Mouse (Mus musculus): Measurements from ENCODE around the gene Inpp1. TPM values are rescaled to one million over a fixed set of nuclear protein-coding genes. Genes with fewer than 3 reads are reported as not detected.
A peak's percentile ranks its signal among the peaks of the same experiment; 100 is the strongest.

Inpp1 gene
- polyA plus RNA-seq, 1 experiment from 2014 or later: 14.4 TPM

GRCm38 (mm10) chr1:52792701-52793100 lies 24.8 kb downstream of the Inpp1 start:
- H3K4me3 ChIP-seq (ENCODE audit: control insufficient read depth in 1 of 2, insufficient read depth in 1 of 2, low read depth in 1 of 2, low read length in 2 of 2): no peak overlapping the region
- no peak overlapping the region for H3K9ac ChIP-seq (ENCODE audit: low read length)
- no peak for ATAC-seq (ENCODE audit: insufficient number of reproducible peaks, insufficient read depth, low FRiP score, low read depth)
- no peak overlapping the region for H3K27ac ChIP-seq (replicated peaks in 1 of 2; ENCODE audit: control insufficient read depth in 1 of 2, insufficient read depth in 1 of 2, low read depth in 2 of 2, low read length in 2 of 2)
- H3K4me1 ChIP-seq (ENCODE audit: control insufficient read depth in 2 of 2, insufficient read depth in 2 of 2, low read length in 2 of 2): peaks cover 0 to 2% of the 10 kb centered on the region in 2 experiments; a peak in 3 of 4 replicates
- H3K4me2 ChIP-seq (ENCODE audit: low read length): no peak overlapping the region
- H3K36me3 ChIP-seq (ENCODE audit: control insufficient read depth, insufficient read depth, low read length): peaks cover 51% of the 10 kb centered on the region
- no peaks in the 10 kb centered on the region for H3K9me3 ChIP-seq (ENCODE audit: control insufficient read depth, low read length)
- no peaks in the 10 kb centered on the region for H3K27me3 ChIP-seq (ENCODE audit: control insufficient read depth, insufficient read depth, low read length)

GRCm38 (mm10) chr1:52787254-52787653 lies 30.2 kb downstream of the Inpp1 start:
- ATAC-seq (ENCODE audit: insufficient number of reproducible peaks, insufficient read depth, low FRiP score, low read depth): no peak
- 97% methylated on average over 1 of the region's 1 CpGs for WGBS
- no peaks in the 10 kb centered on the region for H3K9me3 ChIP-seq (ENCODE audit: control insufficient read depth, low read length)

GRCm38 (mm10) chr1:52765176-52766111 lies 52.0 kb downstream of the Inpp1 start:
- H3K9ac ChIP-seq (ENCODE audit: low read length): no peak overlapping the region
- no peaks in the 10 kb centered on the region for H3K36me3 ChIP-seq (ENCODE audit: control insufficient read depth, insufficient read depth, low read length)
- no peak overlapping the region for H3K27ac ChIP-seq (replicated peaks in 1 of 2; ENCODE audit: control insufficient read depth in 1 of 2, insufficient read depth in 1 of 2, low read depth in 2 of 2, low read length in 2 of 2)
- ATAC-seq (ENCODE audit: insufficient number of reproducible peaks, insufficient read depth, low FRiP score, low read depth): no peak
- peaks cover 0 to 3% of the 10 kb centered on the region in 2 experiments; a peak in 1 of 4 replicates for H3K4me1 ChIP-seq (ENCODE audit: control insufficient read depth in 2 of 2, insufficient read depth in 2 of 2, low read length in 2 of 2)
- H3K27me3 ChIP-seq (ENCODE audit: control insufficient read depth, insufficient read depth, low read length): no peaks in the 10 kb centered on the region
- H3K4me2 ChIP-seq (ENCODE audit: low read length): no peak overlapping the region
- H3K4me3 ChIP-seq (ENCODE audit: control insufficient read depth in 1 of 2, insufficient read depth in 1 of 2, low read depth in 1 of 2, low read length in 2 of 2): no peak overlapping the region
- no peaks in the 10 kb centered on the region for H3K9me3 ChIP-seq (ENCODE audit: control insufficient read depth, low read length)
- WGBS: 59% methylated on average over 7 of the region's 7 CpGs

More at GRCm38 (mm10) chr1:52787254-52787653, 30.2 kb downstream of the Inpp1 start:
- H3K27me3 ChIP-seq (ENCODE audit: control insufficient read depth, insufficient read depth, low read length): no peaks in the 10 kb centered on the region
- no peak overlapping the region for H3K4me2 ChIP-seq (ENCODE audit: low read length)
- no peaks in the 10 kb centered on the region for H3K4me1 ChIP-seq (ENCODE audit: control insufficient read depth in 2 of 2, insufficient read depth in 2 of 2, low read length in 2 of 2)
- no peak overlapping the region for H3K4me3 ChIP-seq (ENCODE audit: control insufficient read depth in 1 of 2, insufficient read depth in 1 of 2, low read depth in 1 of 2, low read length in 2 of 2)
- no peak overlapping the region for H3K9ac ChIP-seq (ENCODE audit: low read length)
- H3K36me3 ChIP-seq (ENCODE audit: control insufficient read depth, insufficient read depth, low read length): peaks cover 36% of the 10 kb centered on the region
- H3K27ac ChIP-seq (replicated peaks in 1 of 2; ENCODE audit: control insufficient read depth in 1 of 2, insufficient read depth in 1 of 2, low read depth in 2 of 2, low read length in 2 of 2): no peak overlapping the region

DNA sequence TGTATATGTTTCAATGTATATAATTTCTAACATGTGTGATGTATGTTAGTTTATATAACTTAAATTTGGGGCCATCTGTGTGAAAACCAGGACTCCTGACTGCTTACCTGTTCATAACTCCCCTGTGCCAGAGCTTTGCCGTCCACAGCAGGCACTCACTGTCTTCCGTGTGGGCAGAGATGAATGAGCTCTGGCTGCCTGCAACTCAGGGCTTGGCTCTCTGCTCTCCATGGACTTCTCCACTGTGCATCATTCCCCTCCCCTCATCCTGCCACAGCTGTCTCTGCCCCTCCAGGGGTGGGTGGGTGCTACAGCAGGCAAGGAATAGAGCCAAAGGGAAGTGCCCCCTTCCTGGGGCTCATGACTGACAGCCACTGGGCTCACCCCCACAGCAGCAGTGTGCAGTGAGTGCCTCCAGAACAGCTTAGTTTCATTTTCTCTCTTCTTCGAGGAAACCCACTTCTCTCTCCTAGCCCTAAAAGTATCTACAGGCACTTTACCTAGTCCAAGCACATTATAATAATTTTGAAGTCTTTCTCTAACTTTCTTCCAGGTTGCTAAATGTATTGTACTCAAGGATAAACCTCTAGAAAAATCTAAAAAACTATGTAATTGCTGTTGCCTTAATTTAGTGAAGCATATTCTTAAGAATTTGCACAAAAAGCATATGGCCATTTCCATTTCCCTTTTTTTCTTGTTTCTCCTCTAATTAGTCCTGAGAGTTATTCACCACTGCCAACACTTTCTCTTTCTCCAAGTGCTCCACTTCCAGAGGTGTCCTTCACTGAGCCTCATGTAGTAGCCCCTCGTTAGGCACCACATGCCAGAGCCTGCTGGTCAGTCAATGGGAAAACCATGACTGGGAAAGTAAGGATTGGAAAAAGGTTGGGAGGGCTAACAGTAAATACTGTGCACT lies 53.3 kb downstream of the Inpp1 start:
- Histone ChIP-seq H3K27ac (replicated peaks in 1 of 2; ENCODE audit: control insufficient read depth in 1 of 2, insufficient read depth in 1 of 2, low read depth in 2 of 2, low read length in 2 of 2) (no peak overlapping the region), H3K4me2 (ENCODE audit: low read length) (0 out of 2 replicates have a peak overlapping the region, but pooled peaks have one; percentile 27), H3K4me3 (ENCODE audit: control insufficient read depth in 1 of 2, insufficient read depth in 1 of 2, low read depth in 1 of 2, low read length in 2 of 2) (no peak overlapping the region), H3K4me1 (ENCODE audit: control insufficient read depth in 2 of 2, insufficient read depth in 2 of 2, low read length in 2 of 2) (peaks cover 0 to 3% of the 10 kb centered on the region in 2 experiments; a peak in 1 of 4 replicates), H3K9me3 (ENCODE audit: control insufficient read depth, low read length) (no peaks in the 10 kb centered on the region), H3K27me3 (ENCODE audit: control insufficient read depth, insufficient read depth, low read length) (no peaks in the 10 kb centered on the region), H3K36me3 (ENCODE audit: control insufficient read depth, insufficient read depth, low read length) (no peaks in the 10 kb centered on the region), H3K9ac (ENCODE audit: low read length) (no peak overlapping the region; the same call in 1 of the 2 replicates)
- 47% methylated on average over 4 of the region's 4 CpGs for WGBS
- no peak for ATAC-seq (ENCODE audit: insufficient number of reproducible peaks, insufficient read depth, low FRiP score, low read depth)

- H3K27ac ChIP-seq (replicated peaks in 1 of 2; ENCODE audit: control insufficient read depth in 1 of 2, insufficient read depth in 1 of 2, low read depth in 2 of 2, low read length in 2 of 2): no peak overlapping the region
- no peak for ATAC-seq (ENCODE audit: insufficient number of reproducible peaks, insufficient read depth, low FRiP score, low read depth)
- no peak overlapping the region for H3K9ac ChIP-seq (ENCODE audit: low read length)
- no peak overlapping the region for H3K4me2 ChIP-seq (ENCODE audit: low read length)
- 76% methylated on average over 1 of the region's 1 CpGs for WGBS
- peaks cover 0 to 2% of the 10 kb centered on the region in 2 experiments; a peak in 1 of 4 replicates for H3K4me1 ChIP-seq (ENCODE audit: control insufficient read depth in 2 of 2, insufficient read depth in 2 of 2, low read length in 2 of 2)
- H3K9me3 ChIP-seq (ENCODE audit: control insufficient read depth, low read length): no peaks in the 10 kb centered on the region
- H3K4me3 ChIP-seq (ENCODE audit: control insufficient read depth in 1 of 2, insufficient read depth in 1 of 2, low read depth in 1 of 2, low read length in 2 of 2): no peak overlapping the region
- H3K27me3 ChIP-seq (ENCODE audit: control insufficient read depth, insufficient read depth, low read length): no peaks in the 10 kb centered on the region
- no peaks in the 10 kb centered on the region for H3K36me3 ChIP-seq (ENCODE audit: control insufficient read depth, insufficient read depth, low read length)
Observed at GRCm38 (mm10) chr1:52758174-52758573, 59.3 kb downstream of the Inpp1 start.

GRCm38 (mm10) chr1:52754331-52754730 lies 63.2 kb downstream of the Inpp1 start:
- Histone ChIP-seq H3K4me1 (ENCODE audit: control insufficient read depth in 2 of 2, insufficient read depth in 2 of 2, low read length in 2 of 2) (peaks cover 0 to 6% of the 10 kb centered on the region in 2 experiments; a peak in 2 of 4 replicates), H3K27ac (replicated peaks in 1 of 2; ENCODE audit: control insufficient read depth in 1 of 2, insufficient read depth in 1 of 2, low read depth in 2 of 2, low read length in 2 of 2) (no peak overlapping the region), H3K9me3 (ENCODE audit: control insufficient read depth, low read length) (no peaks in the 10 kb centered on the region), H3K9ac (ENCODE audit: low read length) (no peak overlapping the region), H3K4me3 (ENCODE audit: control insufficient read depth in 1 of 2, insufficient read depth in 1 of 2, low read depth in 1 of 2, low read length in 2 of 2) (no peak overlapping the region), H3K36me3 (ENCODE audit: control insufficient read depth, insufficient read depth, low read length) (no peaks in the 10 kb centered on the region), H3K27me3 (ENCODE audit: control insufficient read depth, insufficient read depth, low read length) (no peaks in the 10 kb centered on the region), H3K4me2 (ENCODE audit: low read length) (no peak overlapping the region)
- no peak for ATAC-seq (ENCODE audit: insufficient number of reproducible peaks, insufficient read depth, low FRiP score, low read depth)
- 91% methylated on average over 1 of the region's 1 CpGs for WGBS

DNA sequence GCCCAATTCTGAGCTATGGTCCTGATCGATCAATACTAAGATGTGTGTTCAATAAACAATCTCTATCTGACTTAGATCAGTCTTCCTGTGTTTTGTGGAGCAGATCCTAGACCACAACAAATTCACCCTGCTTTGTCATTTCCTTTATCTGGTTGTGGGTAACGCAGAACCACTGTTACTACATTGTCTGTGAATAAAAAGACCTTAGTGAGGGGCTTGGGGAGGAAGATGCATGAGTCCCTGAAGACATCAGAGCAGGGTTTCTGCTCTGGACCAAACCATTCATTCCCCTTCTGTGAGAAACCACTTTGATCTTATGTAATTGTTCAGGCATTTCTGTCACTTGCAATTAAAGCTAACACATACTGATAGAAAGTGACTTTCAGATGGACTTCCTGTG lies 63.7 kb downstream of the Inpp1 start:
- Histone ChIP-seq H3K9me3 (ENCODE audit: control insufficient read depth, low read length) (no peaks in the 10 kb centered on the region), H3K27me3 (ENCODE audit: control insufficient read depth, insufficient read depth, low read length) (no peaks in the 10 kb centered on the region), H3K4me3 (ENCODE audit: control insufficient read depth in 1 of 2, insufficient read depth in 1 of 2, low read depth in 1 of 2, low read length in 2 of 2) (no peak overlapping the region), H3K4me2 (ENCODE audit: low read length) (no peak overlapping the region), H3K9ac (ENCODE audit: low read length) (no peak overlapping the region), H3K4me1 (ENCODE audit: control insufficient read depth in 2 of 2, insufficient read depth in 2 of 2, low read length in 2 of 2) (peaks cover 0 to 6% of the 10 kb centered on the region in 2 experiments; a peak in 2 of 4 replicates), H3K27ac (replicated peaks in 1 of 2; ENCODE audit: control insufficient read depth in 1 of 2, insufficient read depth in 1 of 2, low read depth in 2 of 2, low read length in 2 of 2) (no peak overlapping the region), H3K36me3 (ENCODE audit: control insufficient read depth, insufficient read depth, low read length) (no peaks in the 10 kb centered on the region)
- 86% methylated on average over 2 of the region's 2 CpGs for WGBS
- no peak for ATAC-seq (ENCODE audit: insufficient number of reproducible peaks, insufficient read depth, low FRiP score, low read depth)
